Mouse (Mus musculus) forebrain, embryonic 14.5 days (tissue): ENCODE measurements around the gene Aldh16a1. TPM values are rescaled to one million over a fixed set of nuclear protein-coding genes. Genes with fewer than 3 reads are reported as not detected.
"Not testable (repeated sequence)": the region's sequence is repeated elsewhere in the genome, so short reads cannot be mapped to it uniquely, and the experiment has no call there.

Experiments
- ATAC-seq: fragments of 200-750 bp; cut with Nextera tagmentation; 2 replicates; pipeline ENCODE4 v1.8.0; 2017; ENCODE audit warnings: mild to moderate bottlenecking, moderate library complexity
- DNase-seq: peaks from one replicate; pipeline ENCODE4 v3.0.0-alpha.2; 2015; ENCODE audit warnings: low spot score
- H3K27ac ChIP-seq: fragments of 300-500 bp; sonication (generic); 2 replicates; pipeline ENCODE4 v1.5.1; 2014; ENCODE audit warnings: low read depth, mild to moderate bottlenecking, control low read depth, low read length, moderate library complexity
- H3K27me3 ChIP-seq: fragments of 300-500 bp; sonication (generic); replicated peaks from 2 replicates; pipeline ENCODE4 v1.6.1; 2014; ENCODE audit warnings: low read length, control low read depth, mixed read lengths; ENCODE audit not compliant: control insufficient read depth, insufficient read depth
- H3K36me3 ChIP-seq: fragments of 300-500 bp; sonication (generic); 2 replicates; pipeline ENCODE4 v1.6.1; 2014; ENCODE audit warnings: low read length, control low read depth; ENCODE audit not compliant: control insufficient read depth, insufficient read depth
- H3K4me1 ChIP-seq: fragments of 300-500 bp; sonication (generic); 2 replicates; pipeline ENCODE4 v1.6.1; 2014; ENCODE audit warnings: antibody characterized with exemption, low read length, control low read depth; ENCODE audit not compliant: control insufficient read depth, insufficient read depth
- H3K4me2 ChIP-seq: fragments of 300-500 bp; sonication (generic); 2 replicates; pipeline ENCODE4 v1.6.1; 2014; ENCODE audit warnings: mild to moderate bottlenecking, control low read depth, low read length
- H3K4me3 ChIP-seq: fragments of 300-500 bp; sonication (generic); 2 replicates; pipeline ENCODE4 v1.5.1; 2014; ENCODE audit warnings: low read depth, low read length, control low read depth
- H3K9ac ChIP-seq: fragments of 300-500 bp; sonication (generic); 2 replicates; pipeline ENCODE4 v1.6.1; 2014; ENCODE audit warnings: mild to moderate bottlenecking, low read length, control low read depth, moderate library complexity
- H3K9me3 ChIP-seq: fragments of 300-500 bp; sonication (generic); replicated peaks from 2 replicates; pipeline ENCODE4 v1.6.1; 2016; ENCODE audit warnings: low read length, control low read depth, mixed read lengths; ENCODE audit not compliant: control insufficient read depth
- WGBS: fragments of 180-500 bp; shearing (Covaris S2); extraction: QIAGEN DNeasy Blood & Tissue Kit; methylation state at CpG from one replicate; pipeline ENCODE4 v1.1.7; 2014; 5-methylcytosine and 5-hydroxymethylcytosine counted together
- polyA plus RNA-seq: library from polyadenylated mRNA; unstranded; fragments of >200 nt; fragmentation: Nextera tagmentation; extraction: Ambion mirVana; gene quantifications from 2 replicates; pipeline ENCODE4 v1.2.1, GENCODE M21; 2014

Gene Aldh16a1
- polyA plus RNA-seq, 1 experiment from 2014 or later: 26.8 TPM

GRCm38 (mm10) chr7:45156206-45156605 lies 1.8 kb upstream of the Aldh16a1 start:
- H3K4me1 ChIP-seq: peaks cover 7% of the 10 kb centered on the region
- peaks cover 19% of the 10 kb centered on the region; the same call in 1 of the 2 replicates for H3K36me3 ChIP-seq
- 96% methylated on average over 15 of the region's 15 CpGs for WGBS
- no peaks in the 10 kb centered on the region for H3K9me3 ChIP-seq
- no peak overlapping the region for H3K4me3 ChIP-seq
- DNase-seq (no peak), ATAC-seq (no peak)
- no peak overlapping the region for H3K9ac ChIP-seq
- H3K4me2 ChIP-seq: no peak overlapping the region
- no peak overlapping the region for H3K27ac ChIP-seq
- no peaks in the 10 kb centered on the region for H3K27me3 ChIP-seq

GRCm38 (mm10) chr7:45155590-45155989 lies 1.2 kb upstream of the Aldh16a1 start:
- Histone ChIP-seq H3K4me3 (no peak overlapping the region), H3K4me2 (no peak overlapping the region), H3K27ac (no peak overlapping the region), H3K9ac (no peak overlapping the region), H3K36me3 (peaks cover 19% of the 10 kb centered on the region; the same call in 1 of the 2 replicates), H3K9me3 (no peaks in the 10 kb centered on the region), H3K4me1 (peaks cover 8% of the 10 kb centered on the region), H3K27me3 (no peaks in the 10 kb centered on the region)
- DNase-seq: no peak
- no peak for ATAC-seq
- 91% methylated on average over 9 of the region's 9 CpGs for WGBS

- H3K27me3 ChIP-seq: no peaks in the 10 kb centered on the region
- no peaks in the 10 kb centered on the region for H3K9me3 ChIP-seq
- peaks cover 19% of the 10 kb centered on the region; the same call in 1 of the 2 replicates for H3K36me3 ChIP-seq
- peak overlapping the region; percentile 50 for H3K4me3 ChIP-seq
- ATAC-seq (no peak; the same call in 1 of the 2 replicates), DNase-seq (no peak)
- peak overlapping the region; percentile 33; the same call in 1 of the 2 replicates for H3K9ac ChIP-seq
- peak overlapping the region; percentile 84 for H3K4me2 ChIP-seq
- 81% methylated on average over 12 of the region's 12 CpGs for WGBS
- no peak overlapping the region for H3K27ac ChIP-seq
- H3K4me1 ChIP-seq: peaks cover 8% of the 10 kb centered on the region
Observed at GRCm38 (mm10) chr7:45154993-45155514, 670 bp upstream of the Aldh16a1 start.

GRCm38 (mm10) chr7:45153586-45153985 lies 798 bp downstream of the Aldh16a1 start:
- WGBS: 3% methylated on average over 5 of the region's 5 CpGs
- Histone ChIP-seq H3K27me3 (no peaks in the 10 kb centered on the region), H3K27ac (peak overlapping the region; percentile 89), H3K9ac (peak overlapping the region; percentile 83), H3K4me2 (peak overlapping the region; percentile 84), H3K9me3 (no peaks in the 10 kb centered on the region), H3K4me1 (peaks cover 8% of the 10 kb centered on the region), H3K4me3 (peak overlapping the region; percentile 50), H3K36me3 (peaks cover 9% of the 10 kb centered on the region; the same call in 1 of the 2 replicates)
- ATAC-seq (0 out of 2 replicates have a peak, but pooled peaks have one; percentile 0), DNase-seq (no peak)

GRCm38 (mm10) chr7:45153052-45153451 lies 1.3 kb downstream of the Aldh16a1 start:
- H3K4me1 ChIP-seq, H3K36me3 ChIP-seq, H3K9me3 ChIP-seq, DNase-seq, H3K4me2 ChIP-seq, H3K27ac ChIP-seq, H3K4me3 ChIP-seq, ATAC-seq, H3K27me3 ChIP-seq, H3K9ac ChIP-seq: not testable (repeated sequence)
- 93% methylated on average over 2 of the region's 2 CpGs for WGBS

- no peak for DNase-seq
- no peak overlapping the region for H3K4me2 ChIP-seq
- H3K4me3 ChIP-seq: no peak overlapping the region
- ATAC-seq: no peak
- no peaks in the 10 kb centered on the region for H3K27me3 ChIP-seq
- H3K36me3 ChIP-seq: 0 out of 2 replicates have a peak, but pooled peaks cover 5% of the 10 kb centered on the region
- 45% methylated on average over 11 of the region's 11 CpGs for WGBS
- H3K4me1 ChIP-seq: peaks cover 8% of the 10 kb centered on the region
- H3K9me3 ChIP-seq: no peaks in the 10 kb centered on the region
- peak overlapping the region; percentile 9; the same call in 1 of the 2 replicates for H3K9ac ChIP-seq
- no peak overlapping the region for H3K27ac ChIP-seq
Observed at GRCm38 (mm10) chr7:45151303-45151702, 3.1 kb downstream of the Aldh16a1 start.

- Histone ChIP-seq H3K9me3 (no peaks in the 10 kb centered on the region), H3K4me3 (no peak overlapping the region), H3K27me3 (no peaks in the 10 kb centered on the region), H3K4me2 (no peak overlapping the region), H3K9ac (peak overlapping the region; percentile 30; the same call in 1 of the 2 replicates), H3K27ac (no peak overlapping the region), H3K4me1 (peaks cover 8% of the 10 kb centered on the region), H3K36me3 (0 out of 2 replicates have a peak, but pooled peaks cover 7% of the 10 kb centered on the region)
- DNase-seq (no peak), ATAC-seq (no peak)
- WGBS: 76% methylated on average over 4 of the region's 4 CpGs
Observed at GRCm38 (mm10) chr7:45150321-45150720, 4.1 kb downstream of the Aldh16a1 start.

- H3K9ac ChIP-seq: no peak overlapping the region
- H3K36me3 ChIP-seq: 0 out of 2 replicates have a peak, but pooled peaks cover 12% of the 10 kb centered on the region
- H3K4me3 ChIP-seq: no peak overlapping the region
- H3K27ac ChIP-seq: no peak overlapping the region
- no peaks in the 10 kb centered on the region for H3K9me3 ChIP-seq
- ATAC-seq: no peak
- H3K27me3 ChIP-seq: no peaks in the 10 kb centered on the region
- no peak overlapping the region for H3K4me2 ChIP-seq
- DNase-seq: no peak
- peaks cover 8% of the 10 kb centered on the region for H3K4me1 ChIP-seq
- 27% methylated on average over 6 of the region's 6 CpGs for WGBS
Observed at GRCm38 (mm10) chr7:45149545-45149944, 4.8 kb downstream of the Aldh16a1 start.

GRCm38 (mm10) chr7:45148534-45149098 lies 5.8 kb downstream of the Aldh16a1 start:
- ATAC-seq (no peak), DNase-seq (no peak)
- no peak overlapping the region for H3K9ac ChIP-seq
- no peak overlapping the region for H3K4me2 ChIP-seq
- 0 out of 2 replicates have a peak, but pooled peaks cover 16% of the 10 kb centered on the region for H3K36me3 ChIP-seq
- H3K27ac ChIP-seq: no peak overlapping the region; the same call in 1 of the 2 replicates
- no peaks in the 10 kb centered on the region for H3K9me3 ChIP-seq
- 73% methylated on average over 4 of the region's 4 CpGs for WGBS
- no peak overlapping the region for H3K4me3 ChIP-seq
- H3K4me1 ChIP-seq: peaks cover 7% of the 10 kb centered on the region
- H3K27me3 ChIP-seq: no peaks in the 10 kb centered on the region
